Mouse (Mus musculus) intestine, embryonic 14.5 days (tissue): ENCODE results near the gene Vwf. TPM values are rescaled to one million over a fixed set of nuclear protein-coding genes. Genes with fewer than 3 reads are reported as not detected.

Source experiments
- ATAC-seq: fragments of 200-750 bp; cut with Nextera tagmentation; replicated peaks from 2 replicates; pipeline ENCODE4 v1.8.0; 2017; ENCODE audit warnings: low read depth, moderate number of reproducible peaks, moderate TSS enrichment, moderate library complexity; ENCODE audit not compliant: low FRiP score, low TSS enrichment
- DNase-seq: peaks from one replicate; pipeline ENCODE4 v3.0.0-alpha.2; 2018; ENCODE audit warnings: low spot score
- H3K27ac ChIP-seq: fragments of 300-500 bp; sonication (generic); 2 replicates; pipeline ENCODE4 v1.5.1; 2014; ENCODE audit warnings: low read depth, mild to moderate bottlenecking, control low read depth
- H3K27me3 ChIP-seq: fragments of 300-500 bp; sonication (generic); replicated peaks from 2 replicates; pipeline ENCODE4 v1.6.1; 2014; ENCODE audit warnings: low read length, control low read depth; ENCODE audit not compliant: control insufficient read depth, insufficient read depth
- H3K36me3 ChIP-seq: fragments of 300-500 bp; sonication (generic); 2 replicates; pipeline ENCODE4 v1.6.1; 2014; ENCODE audit warnings: low read length, control low read depth; ENCODE audit not compliant: control insufficient read depth, insufficient read depth
- H3K4me1 ChIP-seq: fragments of 300-500 bp; sonication (generic); replicated peaks from 2 replicates; pipeline ENCODE4 v1.6.1; 2014; ENCODE audit warnings: low read length, control low read depth, mixed read lengths; ENCODE audit not compliant: control insufficient read depth, insufficient read depth
- H3K4me2 ChIP-seq: fragments of 300-500 bp; sonication (generic); 2 replicates; pipeline ENCODE4 v1.6.1; 2014; ENCODE audit warnings: low read length
- H3K4me3 ChIP-seq: fragments of 300-500 bp; sonication (generic); 2 replicates; pipeline ENCODE4 v1.5.1; 2014; ENCODE audit warnings: low read depth, low read length, control low read depth, mixed read lengths
- H3K9ac ChIP-seq: fragments of 300-500 bp; sonication (generic); 2 replicates; pipeline ENCODE4 v1.6.1; 2014; ENCODE audit warnings: mild to moderate bottlenecking, low read length
- H3K9me3 ChIP-seq: fragments of 300-500 bp; sonication (generic); 2 replicates; pipeline ENCODE4 v1.6.1; 2016; ENCODE audit warnings: low read length, control low read depth; ENCODE audit not compliant: control insufficient read depth
- WGBS: fragments of 180-500 bp; shearing (Covaris S2); extraction: QIAGEN DNeasy Blood & Tissue Kit; methylation state at CpG from one replicate; pipeline ENCODE4 v1.1.7; 2014; 5-methylcytosine and 5-hydroxymethylcytosine counted together
- polyA plus RNA-seq: library from polyadenylated mRNA; unstranded; fragments of >200 nt; fragmentation: Nextera tagmentation; extraction: Ambion mirVana; gene quantifications from 2 replicates; pipeline ENCODE4 v1.2.1, GENCODE M21; 2014

Vwf gene
- polyA plus RNA-seq, 1 experiment from 2014 or later, result 14.1 TPM

GRCm38 (mm10) chr6:125603678-125604462 is 57.3 kb downstream of the Vwf start:
- no peaks in the 10 kb centered on the region for H3K36me3 ChIP-seq
- DNase-seq, result no peak
- H3K9me3 ChIP-seq, result no peaks in the 10 kb centered on the region
- ATAC-seq, result no peak
- no peak overlapping the region for H3K9ac ChIP-seq
- no peak overlapping the region for H3K27ac ChIP-seq
- H3K27me3 ChIP-seq, result no peaks in the 10 kb centered on the region
- peak overlapping the region; percentile 31; the same call in 1 of the 2 replicates for H3K4me2 ChIP-seq
- H3K4me3 ChIP-seq, result no peak overlapping the region
- H3K4me1 ChIP-seq, result no peaks in the 10 kb centered on the region; the same call in 1 of the 2 replicates
- 79% methylated on average over 26 of the region's 26 CpGs for WGBS

GRCm38 (mm10) chr6:125604463-125605191 is 58.1 kb downstream of the Vwf start:
- Histone ChIP-seq H3K4me2 (no peak overlapping the region), H3K9me3 (no peaks in the 10 kb centered on the region), H3K9ac (no peak overlapping the region), H3K27me3 (no peaks in the 10 kb centered on the region), H3K36me3 (no peaks in the 10 kb centered on the region), H3K4me1 (no peaks in the 10 kb centered on the region; the same call in 1 of the 2 replicates), H3K4me3 (no peak overlapping the region), H3K27ac (no peak overlapping the region)
- WGBS, result 32% methylated on average over 9 of the region's 9 CpGs
- DNase-seq (peak; percentile 88), ATAC-seq (peak; percentile 36; the same call in 1 of the 2 replicates)

- no peak overlapping the region for H3K4me2 ChIP-seq
Measured at GRCm38 (mm10) chr6:125609025-125609424, 62.5 kb downstream of the Vwf start.

GRCm38 (mm10) chr6:125617855-125618254 is 71.3 kb downstream of the Vwf start:
- no peak overlapping the region for H3K4me2 ChIP-seq
- 100% methylated on average over 1 of the region's 1 CpGs for WGBS
- no peak overlapping the region for H3K9ac ChIP-seq
- no peak for DNase-seq
- ATAC-seq, result no peak
- no peak overlapping the region for H3K4me3 ChIP-seq
- no peak overlapping the region for H3K27ac ChIP-seq
- no peaks in the 10 kb centered on the region for H3K9me3 ChIP-seq
- no peaks in the 10 kb centered on the region for H3K4me1 ChIP-seq
- H3K36me3 ChIP-seq, result no peaks in the 10 kb centered on the region
- no peaks in the 10 kb centered on the region for H3K27me3 ChIP-seq

More at GRCm38 (mm10) chr6:125609025-125609424, 62.5 kb downstream of the Vwf start:
- WGBS, result 61% methylated on average over 6 of the region's 6 CpGs
- Histone ChIP-seq H3K9me3 (no peaks in the 10 kb centered on the region), H3K27ac (no peak overlapping the region), H3K27me3 (no peaks in the 10 kb centered on the region), H3K4me3 (no peak overlapping the region), H3K4me1 (no peaks in the 10 kb centered on the region), H3K36me3 (no peaks in the 10 kb centered on the region), H3K9ac (no peak overlapping the region)
- DNase-seq, result no peak
- no peak for ATAC-seq

GRCm38 (mm10) chr6:125620764-125621163 is 74.2 kb downstream of the Vwf start:
- no peak overlapping the region for H3K4me2 ChIP-seq
- H3K27ac ChIP-seq, result no peak overlapping the region
- H3K4me3 ChIP-seq, result no peak overlapping the region
- no peaks in the 10 kb centered on the region for H3K4me1 ChIP-seq
- H3K9me3 ChIP-seq, result no peaks in the 10 kb centered on the region
- H3K27me3 ChIP-seq, result no peaks in the 10 kb centered on the region
- no peaks in the 10 kb centered on the region for H3K36me3 ChIP-seq
- DNase-seq (no peak), ATAC-seq (0 out of 2 replicates have a peak, but pooled peaks have one; percentile 47)
- no peak overlapping the region for H3K9ac ChIP-seq
- 42% methylated on average over 6 of the region's 6 CpGs for WGBS

- H3K4me2 ChIP-seq, result no peak overlapping the region
- no peaks in the 10 kb centered on the region for H3K9me3 ChIP-seq
- H3K36me3 ChIP-seq, result no peaks in the 10 kb centered on the region
- no peak for ATAC-seq
- no peaks in the 10 kb centered on the region; the same call in 1 of the 2 replicates for H3K27me3 ChIP-seq
- no peak overlapping the region for H3K4me3 ChIP-seq
- no peak overlapping the region for H3K27ac ChIP-seq
- WGBS, result 70% methylated on average over 2 of the region's 2 CpGs
- H3K9ac ChIP-seq, result no peak overlapping the region
- no peaks in the 10 kb centered on the region for H3K4me1 ChIP-seq
- no peak for DNase-seq
Measured at GRCm38 (mm10) chr6:125622434-125622833, 75.9 kb downstream of the Vwf start.

GRCm38 (mm10) chr6:125640486-125640885 is 93.9 kb downstream of the Vwf start:
- H3K27me3 ChIP-seq, result no peaks in the 10 kb centered on the region
- DNase-seq (no peak), ATAC-seq (0 out of 2 replicates have a peak, but pooled peaks have one; percentile 60)
- no peak overlapping the region for H3K27ac ChIP-seq
- no peaks in the 10 kb centered on the region for H3K9me3 ChIP-seq
- no peak overlapping the region for H3K4me3 ChIP-seq
- no peaks in the 10 kb centered on the region for H3K4me1 ChIP-seq
- no peaks in the 10 kb centered on the region for H3K36me3 ChIP-seq
- H3K4me2 ChIP-seq, result no peak overlapping the region
- H3K9ac ChIP-seq, result no peak overlapping the region
- WGBS, result 45% methylated on average over 4 of the region's 4 CpGs

- Histone ChIP-seq H3K9ac (no peak overlapping the region), H3K27ac (no peak overlapping the region), H3K27me3 (no peaks in the 10 kb centered on the region), H3K4me1 (no peaks in the 10 kb centered on the region), H3K9me3 (no peaks in the 10 kb centered on the region), H3K36me3 (no peaks in the 10 kb centered on the region), H3K4me2 (no peak overlapping the region), H3K4me3 (no peak overlapping the region)
- no peak for ATAC-seq
- WGBS, result 77% methylated on average over 8 of the region's 8 CpGs
- DNase-seq, result no peak
Measured at GRCm38 (mm10) chr6:125641146-125641545, 94.6 kb downstream of the Vwf start.
